Mouse (Mus musculus): ENCODE measurements at regions not wholly inside any gene's neighbourhood (a gene's known extent, or its start where the extent isn't known, plus 50 kb on each side); places are given as distances from the start of the nearest gene placed in this dataset.

DNA sequence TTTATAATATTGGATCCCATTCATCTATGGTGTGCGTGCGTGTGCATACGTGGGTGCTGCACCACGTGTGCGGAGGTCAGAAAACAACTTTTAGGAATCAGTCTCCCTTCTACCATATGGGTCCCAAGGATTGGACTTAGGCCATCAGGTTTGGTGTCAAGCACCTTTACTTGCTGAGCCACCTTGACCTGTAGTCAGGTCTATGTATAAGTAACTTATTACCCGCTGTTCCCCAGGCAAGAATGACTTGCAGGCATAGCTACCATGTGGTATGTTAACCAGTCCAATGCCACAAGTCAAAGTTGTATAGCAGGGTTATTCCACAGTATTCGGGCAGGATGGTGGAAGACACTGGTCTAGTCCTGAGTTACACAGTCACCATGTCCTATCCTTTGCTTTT lies 62.5 kb downstream of the Hoxa1 start:
- no peak overlapping the region for H3K27ac ChIP-seq
- 89% methylated on average over 7 of the region's 7 CpGs for WGBS
- no peaks in the 10 kb centered on the region for H3K27me3 ChIP-seq (ENCODE audit: insufficient read depth, low read length)
- no peaks in the 10 kb centered on the region for H3K9me3 ChIP-seq (replicated peaks; ENCODE audit: low read length)
- TF ChIP-seq CTCF (IDR thresholded peaks at IDR 0.05; ENCODE audit: low read depth), result no peak
- ATAC-seq (replicated peaks; ENCODE audit: low FRiP score, low read depth), result 0 out of 2 replicates have a peak, but pooled peaks have one; percentile 59
- no peak for DNase-seq (ENCODE audit: low spot score)
- no peak overlapping the region for H3K9ac ChIP-seq (ENCODE audit: low read depth, low read length)
- no peak overlapping the region for H3K4me3 ChIP-seq (replicated peaks; ENCODE audit: low read depth, low read length)
- 0 out of 2 replicates have a peak, but pooled peaks cover 6% of the 10 kb centered on the region for H3K4me1 ChIP-seq (replicated peaks; ENCODE audit: insufficient read depth, low read length)
- no peak overlapping the region for H3K4me2 ChIP-seq (ENCODE audit: low read length)
- H3K36me3 ChIP-seq (ENCODE audit: insufficient read depth, low read length), result no peaks in the 10 kb centered on the region

DNA sequence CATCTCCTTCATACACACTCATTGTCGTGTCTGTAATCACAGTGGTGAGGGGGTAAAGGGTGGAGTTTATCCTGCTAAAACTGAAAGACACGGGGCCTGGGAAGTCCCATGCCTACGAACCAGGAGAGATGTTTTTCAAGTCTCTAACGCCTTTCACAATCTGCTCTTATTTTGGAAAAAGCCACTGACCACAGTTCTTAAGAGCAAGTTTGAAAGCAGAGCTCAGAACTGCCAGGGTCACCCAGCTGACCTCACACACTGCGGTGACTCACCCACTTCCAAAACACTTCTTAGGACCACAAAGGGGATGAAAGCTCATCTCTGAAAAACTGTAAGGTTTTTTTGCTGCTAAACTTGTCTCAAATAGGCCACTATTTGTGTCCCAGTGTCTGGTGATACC lies 66.7 kb downstream of the Hoxa1 start:
- Histone ChIP-seq H3K4me1 (replicated peaks; ENCODE audit: insufficient read depth, low read length) (0 out of 2 replicates have a peak, but pooled peaks cover 6% of the 10 kb centered on the region), H3K9me3 (replicated peaks; ENCODE audit: low read length) (no peaks in the 10 kb centered on the region), H3K27me3 (ENCODE audit: insufficient read depth, low read length) (no peaks in the 10 kb centered on the region), H3K27ac (no peak overlapping the region), H3K36me3 (ENCODE audit: insufficient read depth, low read length) (no peaks in the 10 kb centered on the region), H3K9ac (ENCODE audit: low read depth, low read length) (no peak overlapping the region), H3K4me2 (ENCODE audit: low read length) (no peak overlapping the region), H3K4me3 (replicated peaks; ENCODE audit: low read depth, low read length) (no peak overlapping the region)
- DNase-seq (ENCODE audit: low spot score) (no peak), ATAC-seq (replicated peaks; ENCODE audit: low FRiP score, low read depth) (no peak)
- TF ChIP-seq CTCF (IDR thresholded peaks at IDR 0.05; ENCODE audit: low read depth), result no peak
- WGBS, result 37% methylated on average over 5 of the region's 5 CpGs

DNA sequence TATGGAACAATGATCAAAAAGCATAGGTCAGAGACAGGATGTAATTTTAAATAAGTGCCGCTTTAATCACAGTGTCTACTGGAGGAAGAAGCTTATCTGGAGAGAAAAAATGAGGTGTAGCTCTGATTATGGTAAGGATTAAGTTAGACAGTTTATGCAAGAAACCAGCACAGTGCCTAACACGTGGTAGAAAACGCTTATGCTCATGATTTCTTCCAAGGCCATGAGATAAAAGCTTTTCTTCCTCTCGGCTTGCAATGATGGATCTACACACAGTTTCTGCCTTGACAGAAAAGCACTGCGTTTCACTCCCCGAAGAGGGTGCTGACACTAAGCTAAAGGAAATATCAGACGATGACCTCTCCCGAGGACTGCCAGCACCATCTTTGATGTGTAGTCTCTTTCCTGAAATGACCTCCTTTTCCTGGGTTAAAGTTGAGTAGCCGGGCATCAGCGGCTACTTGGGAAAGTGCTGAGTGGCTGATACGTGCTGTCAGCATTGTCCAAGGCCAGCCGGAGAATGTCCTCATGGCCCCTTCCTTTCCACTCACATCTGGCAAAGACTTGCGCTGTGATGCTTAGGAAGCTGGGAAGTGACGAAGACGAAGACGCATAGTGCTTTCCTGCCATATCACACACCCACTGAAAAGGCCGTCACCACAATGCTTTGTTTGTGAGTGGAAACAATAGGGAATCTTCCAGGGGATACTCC lies 72.0 kb downstream of the Hoxa1 start:
- 49% methylated on average over 17 of the region's 17 CpGs for WGBS
- Histone ChIP-seq H3K4me1 (replicated peaks; ENCODE audit: insufficient read depth, low read length) (peaks cover 2% of the 10 kb centered on the region; the same call in 1 of the 2 replicates), H3K36me3 (ENCODE audit: insufficient read depth, low read length) (no peaks in the 10 kb centered on the region), H3K9me3 (replicated peaks; ENCODE audit: low read length) (no peaks in the 10 kb centered on the region), H3K27ac (no peak overlapping the region), H3K4me3 (replicated peaks; ENCODE audit: low read depth, low read length) (no peak overlapping the region), H3K9ac (ENCODE audit: low read depth, low read length) (no peak overlapping the region), H3K4me2 (ENCODE audit: low read length) (no peak overlapping the region), H3K27me3 (ENCODE audit: insufficient read depth, low read length) (no peaks in the 10 kb centered on the region)
- peak; percentile 41; the same call in 1 of the 2 replicates for TF ChIP-seq CTCF (IDR thresholded peaks at IDR 0.05; ENCODE audit: low read depth)
- ATAC-seq (replicated peaks; ENCODE audit: low FRiP score, low read depth) (no peak; the same call in 1 of the 2 replicates), DNase-seq (ENCODE audit: low spot score) (peak; percentile 70)

DNA sequence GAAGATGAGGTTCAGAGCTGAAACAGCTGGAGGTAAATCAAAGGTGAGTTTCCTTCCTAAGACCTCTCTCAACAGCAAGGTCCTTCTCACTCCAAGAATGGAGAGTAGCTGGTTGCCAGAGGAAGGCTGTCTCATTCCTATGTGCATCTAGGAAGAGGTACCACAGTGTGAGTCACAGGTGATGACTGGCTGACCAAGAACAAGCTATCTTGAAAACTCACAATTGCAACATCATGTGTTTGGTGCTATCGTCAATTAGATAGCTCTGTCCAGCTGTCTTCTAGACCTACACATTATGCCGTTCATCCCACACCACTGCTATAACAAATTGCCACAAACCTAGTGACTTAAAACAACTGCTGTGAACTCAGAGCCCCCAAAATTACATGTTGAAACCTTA lies 72.3 kb upstream of the Skap2 start:
- DNase-seq (ENCODE audit: low spot score), result no peak
- Histone ChIP-seq H3K9ac (ENCODE audit: low read depth, low read length) (no peak overlapping the region), H3K4me2 (ENCODE audit: low read length) (no peak overlapping the region), H3K27ac (no peak overlapping the region), H3K4me1 (replicated peaks; ENCODE audit: insufficient read depth, low read length) (no peaks in the 10 kb centered on the region; the same call in 1 of the 2 replicates), H3K4me3 (replicated peaks; ENCODE audit: low read depth, low read length) (no peak overlapping the region), H3K9me3 (replicated peaks; ENCODE audit: low read length) (no peaks in the 10 kb centered on the region), H3K36me3 (ENCODE audit: insufficient read depth, low read length) (no peaks in the 10 kb centered on the region), H3K27me3 (ENCODE audit: insufficient read depth, low read length) (no peaks in the 10 kb centered on the region)
- no peak for TF ChIP-seq CTCF (IDR thresholded peaks at IDR 0.05; ENCODE audit: low read depth)
- 85% methylated on average over 2 of the region's 2 CpGs for WGBS
- no peak for ATAC-seq (replicated peaks; ENCODE audit: low FRiP score, low read depth)

DNA sequence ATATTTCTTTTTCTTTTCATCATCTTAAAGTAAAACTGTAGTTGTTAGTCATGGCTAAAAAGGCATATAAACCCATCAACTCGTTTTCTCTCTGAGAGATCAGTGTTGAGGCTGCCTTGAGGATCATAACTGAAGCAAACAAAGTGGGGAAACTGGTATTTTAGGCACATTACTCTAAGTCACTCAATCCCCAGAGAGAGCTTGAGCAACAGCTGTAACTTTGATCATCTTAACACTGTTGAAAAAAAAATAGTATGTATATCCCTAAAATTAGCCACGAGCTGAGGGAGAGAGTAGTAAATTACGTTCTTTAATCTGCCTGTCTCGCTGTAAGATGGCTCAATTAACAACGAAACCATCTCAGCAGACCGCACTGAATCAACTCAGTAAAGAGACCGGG lies 67.2 kb upstream of the Skap2 start:
- DNase-seq (ENCODE audit: low spot score) (peak; percentile 72), ATAC-seq (replicated peaks; ENCODE audit: low FRiP score, low read depth) (no peak)
- Histone ChIP-seq H3K27ac (no peak overlapping the region), H3K36me3 (ENCODE audit: insufficient read depth, low read length) (no peaks in the 10 kb centered on the region), H3K4me3 (replicated peaks; ENCODE audit: low read depth, low read length) (no peak overlapping the region), H3K4me2 (ENCODE audit: low read length) (peak overlapping the region; percentile 2; the same call in 1 of the 2 replicates), H3K9me3 (replicated peaks; ENCODE audit: low read length) (no peaks in the 10 kb centered on the region), H3K9ac (ENCODE audit: low read depth, low read length) (no peak overlapping the region), H3K27me3 (ENCODE audit: insufficient read depth, low read length) (no peaks in the 10 kb centered on the region), H3K4me1 (replicated peaks; ENCODE audit: insufficient read depth, low read length) (no peaks in the 10 kb centered on the region; the same call in 1 of the 2 replicates)
- WGBS, result 15% methylated on average over 7 of the region's 7 CpGs
- no peak for TF ChIP-seq CTCF (IDR thresholded peaks at IDR 0.05; ENCODE audit: low read depth)

DNA sequence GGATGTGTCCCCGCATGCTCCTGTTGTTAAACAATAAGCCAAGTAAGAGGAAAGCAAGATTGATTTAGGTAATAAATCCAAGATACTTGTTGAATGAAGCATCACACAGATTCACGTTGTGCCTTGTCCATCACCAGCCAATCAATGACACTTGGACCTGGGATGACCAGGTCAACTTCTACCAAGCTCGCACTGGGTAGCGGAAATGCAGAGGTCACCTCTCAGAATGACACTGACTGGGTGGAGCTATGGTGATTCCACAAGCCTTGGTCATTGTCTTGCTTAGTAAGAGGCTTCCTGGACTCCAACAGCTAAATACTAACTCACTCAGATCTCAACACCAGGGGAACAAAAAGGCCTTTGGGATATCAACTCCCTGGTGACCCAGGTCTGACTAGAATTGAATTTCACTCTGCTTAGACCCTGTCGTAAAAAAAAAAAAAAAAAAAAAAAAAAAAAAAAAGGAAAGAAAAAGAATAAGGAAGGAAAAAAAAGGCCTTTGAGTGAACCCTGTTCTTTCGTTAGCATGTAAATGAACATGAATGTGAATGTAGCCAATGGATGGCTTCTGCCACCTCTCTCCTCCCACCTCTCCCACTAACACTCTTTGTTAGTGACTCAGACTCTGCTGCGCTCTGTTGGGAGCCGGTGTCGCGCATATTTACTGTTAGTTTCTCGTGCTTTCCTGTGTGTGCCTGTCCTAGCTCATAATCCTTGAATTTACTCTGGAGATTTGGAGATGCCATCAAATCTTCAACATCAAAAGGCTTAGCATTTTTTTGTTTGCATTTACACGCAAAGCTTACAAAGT lies 66.4 kb upstream of the Skap2 start:
- WGBS, result 33% methylated on average over 12 of the region's 12 CpGs
- H3K4me2 ChIP-seq (ENCODE audit: low read length), result peak overlapping the region; percentile 2; the same call in 1 of the 2 replicates
- no peaks in the 10 kb centered on the region for H3K36me3 ChIP-seq (ENCODE audit: insufficient read depth, low read length)
- ATAC-seq (replicated peaks; ENCODE audit: low FRiP score, low read depth) (no peak), DNase-seq (ENCODE audit: low spot score) (peak; percentile 71)
- no peak overlapping the region for H3K4me3 ChIP-seq (replicated peaks; ENCODE audit: low read depth, low read length)
- no peak overlapping the region for H3K9ac ChIP-seq (ENCODE audit: low read depth, low read length)
- no peak for TF ChIP-seq CTCF (IDR thresholded peaks at IDR 0.05; ENCODE audit: low read depth)
- no peaks in the 10 kb centered on the region for H3K27me3 ChIP-seq (ENCODE audit: insufficient read depth, low read length)
- no peak overlapping the region for H3K27ac ChIP-seq
- no peaks in the 10 kb centered on the region for H3K4me1 ChIP-seq (replicated peaks; ENCODE audit: insufficient read depth, low read length)
- H3K9me3 ChIP-seq (replicated peaks; ENCODE audit: low read length), result no peaks in the 10 kb centered on the region
